Mouse (Mus musculus) hindbrain, embryonic 13.5 days (tissue): ENCODE results near the gene Kirrel3. TPM values are rescaled to one million over a fixed set of nuclear protein-coding genes. Genes with fewer than 3 reads are reported as not detected.

Experiments
- ATAC-seq: fragments of 200-750 bp; cut with Nextera tagmentation; 2 replicates; pipeline ENCODE4 v1.8.0; 2017; ENCODE audit warnings: moderate TSS enrichment; ENCODE audit not compliant: low FRiP score
- H3K27ac ChIP-seq: fragments of 300-500 bp; sonication (generic); 2 replicates; pipeline ENCODE4 v1.5.1; 2015; ENCODE audit warnings: inconsistent platforms, mild to moderate bottlenecking, moderate library complexity
- H3K27me3 ChIP-seq: fragments of 300-500 bp; sonication (generic); 2 replicates; pipeline ENCODE4 v1.6.1; 2015; ENCODE audit warnings: mild to moderate bottlenecking, inconsistent platforms
- H3K36me3 ChIP-seq: fragments of 300-500 bp; sonication (generic); 2 replicates; pipeline ENCODE4 v1.6.1; 2015; ENCODE audit warnings: mild to moderate bottlenecking, inconsistent platforms
- H3K4me1 ChIP-seq: fragments of 300-500 bp; sonication (generic); replicated peaks from 2 replicates; pipeline ENCODE4 v1.6.1; 2015; ENCODE audit warnings: inconsistent platforms
- H3K4me2 ChIP-seq: fragments of 300-500 bp; sonication (generic); 2 replicates; pipeline ENCODE4 v1.6.1; 2015; ENCODE audit warnings: inconsistent platforms, mild to moderate bottlenecking, moderate library complexity
- H3K4me3 ChIP-seq: fragments of 300-500 bp; sonication (generic); 2 replicates; pipeline ENCODE4 v1.5.1; 2015; ENCODE audit warnings: mild to moderate bottlenecking, inconsistent platforms
- H3K9ac ChIP-seq: fragments of 300-500 bp; sonication (generic); 2 replicates; pipeline ENCODE4 v1.6.1; 2015; ENCODE audit warnings: mild to moderate bottlenecking, inconsistent platforms
- H3K9me3 ChIP-seq: fragments of 300-500 bp; sonication (generic); 2 replicates; pipeline ENCODE4 v1.6.1; 2016; ENCODE audit warnings: inconsistent platforms
- WGBS: fragments of 180-500 bp; shearing (Covaris S2); methylation state at CpG from one replicate; pipeline ENCODE4 v1.1.7; 2015; 5-methylcytosine and 5-hydroxymethylcytosine counted together
- polyA plus RNA-seq: library from polyadenylated mRNA; unstranded; fragments of >200 nt; fragmentation: Nextera tagmentation; extraction: Ambion mirVana; gene quantifications from 2 replicates; pipeline ENCODE4 v1.2.1, GENCODE M21; 2015

Kirrel3 gene
- polyA plus RNA-seq, 1 experiment from 2014 or later = 26.2 TPM

DNA sequence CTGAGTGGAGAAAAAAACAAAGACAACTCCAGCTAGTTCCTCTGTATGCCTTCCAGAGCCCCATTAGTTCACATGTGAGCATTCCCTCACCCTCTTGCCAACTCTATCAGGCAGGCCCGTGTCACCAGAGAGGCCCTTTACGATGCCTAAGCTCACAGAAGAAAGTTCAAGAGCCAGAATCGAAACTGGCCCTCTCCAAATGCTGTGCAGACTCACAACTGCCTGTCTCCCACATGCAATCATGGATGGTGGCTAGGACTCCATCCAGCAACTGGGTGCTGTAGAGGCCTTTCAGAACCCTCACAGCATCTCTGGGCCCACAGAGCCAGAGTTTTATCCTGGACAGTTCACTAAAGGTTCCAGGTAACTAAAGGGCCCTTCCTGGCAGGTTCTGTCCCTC, 470.8 kb downstream of the Kirrel3 start:
- Histone ChIP-seq H3K4me1 (peaks cover 25% of the 10 kb centered on the region), H3K36me3 (no peaks in the 10 kb centered on the region), H3K27ac (no peak overlapping the region), H3K4me2 (no peak overlapping the region), H3K27me3 (no peaks in the 10 kb centered on the region), H3K9me3 (no peaks in the 10 kb centered on the region), H3K4me3 (no peak overlapping the region), H3K9ac (no peak overlapping the region)
- no peak for ATAC-seq
- WGBS = 83% methylated on average over 3 of the region's 3 CpGs

DNA sequence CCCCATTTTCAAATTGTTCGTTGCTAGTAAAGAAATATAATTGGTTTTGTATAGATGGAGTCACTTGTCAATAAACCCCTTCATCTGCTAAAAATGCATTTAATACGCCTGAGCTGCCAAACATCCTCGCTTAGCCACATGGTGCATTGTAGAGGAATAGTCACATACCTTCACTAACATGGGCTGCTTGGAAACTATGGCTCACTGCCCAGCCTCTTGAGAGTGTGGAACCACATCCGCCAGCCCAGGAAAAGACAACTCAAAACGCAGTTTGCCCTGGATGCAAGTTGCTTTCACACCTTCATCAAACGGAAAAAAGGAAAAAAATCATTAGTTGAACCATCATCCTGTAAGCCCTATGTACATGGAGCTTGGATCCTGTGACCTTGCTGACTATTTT, 472.0 kb downstream of the Kirrel3 start:
- WGBS = 72% methylated on average over 6 of the region's 6 CpGs
- ATAC-seq = no peak

DNA sequence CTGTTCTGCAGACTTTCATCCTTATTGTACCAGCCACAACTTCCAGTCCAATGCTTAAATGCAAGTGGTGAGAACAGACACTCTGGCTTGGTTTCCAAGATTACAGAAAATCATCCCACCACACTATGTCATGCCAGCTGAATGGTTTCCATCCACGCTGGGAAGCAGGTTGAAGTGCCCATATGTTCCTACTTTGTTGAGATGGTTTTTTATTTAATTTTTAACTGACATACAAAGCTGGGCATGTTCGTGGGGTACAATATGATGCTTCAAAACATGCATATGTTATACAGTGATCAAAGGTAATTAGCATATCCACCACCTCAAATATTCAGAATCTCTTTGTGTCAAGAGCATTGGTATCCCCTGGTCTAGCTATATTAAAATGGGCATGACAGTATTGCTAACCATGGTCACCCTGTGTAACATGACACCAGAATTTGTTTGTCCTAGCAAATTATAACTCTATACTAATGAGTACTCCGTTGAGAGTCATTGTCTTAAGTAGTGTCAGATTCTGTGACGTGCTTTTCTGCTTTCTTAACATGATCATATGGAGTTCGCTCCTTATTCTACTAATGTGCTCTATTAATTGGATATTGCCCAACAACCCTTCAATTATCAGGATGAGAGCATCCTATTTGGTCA, 472.6 kb downstream of the Kirrel3 start:
- H3K4me3 ChIP-seq = no peak overlapping the region
- no peak overlapping the region for H3K9ac ChIP-seq
- H3K27me3 ChIP-seq = no peaks in the 10 kb centered on the region
- ATAC-seq = no peak
- no peaks in the 10 kb centered on the region for H3K36me3 ChIP-seq
- no peak overlapping the region for H3K4me2 ChIP-seq
- H3K27ac ChIP-seq = no peak overlapping the region
- H3K9me3 ChIP-seq = no peaks in the 10 kb centered on the region
- H3K4me1 ChIP-seq = peaks cover 20% of the 10 kb centered on the region
- 78% methylated on average over 5 of the region's 5 CpGs for WGBS

More for the DNA sequence above, 472.0 kb downstream of the Kirrel3 start:
- peaks cover 24% of the 10 kb centered on the region for H3K4me1 ChIP-seq
- H3K27me3 ChIP-seq = no peaks in the 10 kb centered on the region
- H3K27ac ChIP-seq = no peak overlapping the region
- no peak overlapping the region for H3K9ac ChIP-seq
- H3K9me3 ChIP-seq = no peaks in the 10 kb centered on the region
- H3K4me3 ChIP-seq = no peak overlapping the region
- no peaks in the 10 kb centered on the region for H3K36me3 ChIP-seq
- H3K4me2 ChIP-seq = no peak overlapping the region

DNA sequence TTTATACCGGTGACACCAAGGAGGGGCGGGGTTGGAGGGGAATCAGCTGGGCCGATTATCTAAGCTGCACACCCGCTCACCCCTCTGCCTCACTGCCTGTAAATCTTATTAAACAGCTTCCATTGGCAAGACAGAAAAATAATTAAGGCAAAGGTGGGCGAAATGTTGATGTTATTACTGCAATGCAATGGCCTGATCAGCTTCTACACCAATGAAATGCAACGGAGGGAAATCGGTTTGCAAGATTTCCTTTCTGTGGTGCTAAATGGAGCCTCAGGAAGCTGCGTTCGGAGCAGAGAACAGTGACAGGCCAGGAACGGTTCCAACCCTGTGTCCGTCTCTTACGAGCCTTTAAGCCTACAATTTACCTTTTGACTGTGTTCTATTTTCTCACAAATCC, 475.0 kb downstream of the Kirrel3 start:
- Histone ChIP-seq H3K27me3 (no peaks in the 10 kb centered on the region), H3K27ac (peak overlapping the region; percentile 20; the same call in 1 of the 2 replicates)

DNA sequence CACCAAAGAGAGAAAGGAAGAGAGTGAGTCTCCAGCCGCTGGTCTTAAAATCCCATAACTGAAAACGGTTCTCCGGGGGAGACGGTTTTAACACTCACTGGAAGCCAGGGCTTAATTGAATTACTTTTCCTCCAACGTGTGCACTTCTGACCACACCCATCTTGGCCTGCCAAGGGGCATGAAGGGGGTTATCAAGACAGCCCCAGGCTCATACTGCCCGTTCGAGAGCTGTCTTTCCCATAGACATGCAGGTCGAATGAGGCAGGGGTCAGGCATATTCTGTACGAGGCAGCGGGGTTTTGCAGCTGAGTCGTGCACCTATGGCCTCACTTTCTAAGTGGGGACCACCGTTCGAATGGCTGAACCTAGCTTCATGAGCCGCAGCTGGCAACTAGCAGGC, 475.5 kb downstream of the Kirrel3 start:
- 73% methylated on average over 14 of the region's 14 CpGs for WGBS
- Histone ChIP-seq H3K4me3 (no peak overlapping the region), H3K9me3 (no peaks in the 10 kb centered on the region), H3K4me1 (peaks cover 41% of the 10 kb centered on the region), H3K9ac (no peak overlapping the region), H3K27ac (no peak overlapping the region; the same call in 1 of the 2 replicates), H3K4me2 (no peak overlapping the region), H3K27me3 (no peaks in the 10 kb centered on the region), H3K36me3 (no peaks in the 10 kb centered on the region)
- no peak for ATAC-seq

More for the DNA sequence above, 475.0 kb downstream of the Kirrel3 start:
- no peaks in the 10 kb centered on the region for H3K36me3 ChIP-seq
- WGBS = 71% methylated on average over 12 of the region's 12 CpGs
- no peak for ATAC-seq
- no peaks in the 10 kb centered on the region for H3K9me3 ChIP-seq
- H3K9ac ChIP-seq = no peak overlapping the region
- H3K4me3 ChIP-seq = no peak overlapping the region
- no peak overlapping the region for H3K4me2 ChIP-seq
- peaks cover 40% of the 10 kb centered on the region for H3K4me1 ChIP-seq

DNA sequence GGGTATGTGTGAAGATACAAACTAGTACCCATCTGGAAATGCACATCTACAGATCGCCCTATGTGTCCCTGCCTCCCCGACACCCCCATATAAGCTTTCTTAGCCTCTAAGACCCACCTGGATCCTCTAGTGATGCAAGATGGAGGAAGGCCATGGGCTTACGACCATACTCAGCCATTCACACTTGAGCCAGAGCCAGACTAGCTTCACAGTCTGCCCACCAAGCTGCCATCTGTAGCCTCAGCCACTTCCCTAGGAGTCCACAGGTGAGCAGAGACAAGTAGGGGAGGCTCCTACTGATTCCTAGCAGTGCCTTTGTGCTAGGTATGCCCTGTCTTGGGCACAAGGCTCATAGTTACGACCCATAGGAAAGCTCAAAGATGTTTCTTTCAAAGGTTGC, 476.6 kb downstream of the Kirrel3 start:
- WGBS = 91% methylated on average over 4 of the region's 4 CpGs
- Histone ChIP-seq H3K36me3 (no peaks in the 10 kb centered on the region), H3K27ac (no peak overlapping the region), H3K9me3 (no peaks in the 10 kb centered on the region), H3K9ac (no peak overlapping the region), H3K4me1 (peaks cover 44% of the 10 kb centered on the region), H3K4me2 (no peak overlapping the region), H3K4me3 (no peak overlapping the region), H3K27me3 (no peaks in the 10 kb centered on the region)
- no peak for ATAC-seq

DNA sequence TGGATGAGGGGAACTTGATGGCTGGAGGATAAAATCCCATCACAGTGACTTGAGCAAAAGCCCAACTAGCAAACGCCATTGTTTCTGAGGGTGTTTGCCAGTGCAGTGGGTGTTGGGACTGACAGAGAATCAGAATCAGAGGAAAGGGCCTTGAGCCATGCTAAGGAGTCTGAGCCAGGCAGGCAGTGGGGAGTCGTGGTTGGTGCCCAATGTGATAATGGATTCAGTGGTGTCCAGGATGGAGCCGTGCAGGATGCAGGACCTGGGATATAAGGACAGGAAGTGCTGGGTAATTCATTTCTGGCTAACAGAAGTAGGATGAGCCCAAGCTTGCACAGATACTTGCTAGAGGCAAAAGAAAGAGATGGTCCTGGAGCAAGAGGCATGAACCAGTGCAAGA, 477.9 kb downstream of the Kirrel3 start:
- 85% methylated on average over 3 of the region's 3 CpGs for WGBS
- no peaks in the 10 kb centered on the region for H3K9me3 ChIP-seq
- no peak overlapping the region for H3K4me3 ChIP-seq
- H3K4me1 ChIP-seq = peaks cover 52% of the 10 kb centered on the region
- peak overlapping the region; percentile 79 for H3K27ac ChIP-seq
- ATAC-seq = no peak
- H3K27me3 ChIP-seq = no peaks in the 10 kb centered on the region
- H3K4me2 ChIP-seq = no peak overlapping the region
- H3K36me3 ChIP-seq = no peaks in the 10 kb centered on the region
- no peak overlapping the region for H3K9ac ChIP-seq

DNA sequence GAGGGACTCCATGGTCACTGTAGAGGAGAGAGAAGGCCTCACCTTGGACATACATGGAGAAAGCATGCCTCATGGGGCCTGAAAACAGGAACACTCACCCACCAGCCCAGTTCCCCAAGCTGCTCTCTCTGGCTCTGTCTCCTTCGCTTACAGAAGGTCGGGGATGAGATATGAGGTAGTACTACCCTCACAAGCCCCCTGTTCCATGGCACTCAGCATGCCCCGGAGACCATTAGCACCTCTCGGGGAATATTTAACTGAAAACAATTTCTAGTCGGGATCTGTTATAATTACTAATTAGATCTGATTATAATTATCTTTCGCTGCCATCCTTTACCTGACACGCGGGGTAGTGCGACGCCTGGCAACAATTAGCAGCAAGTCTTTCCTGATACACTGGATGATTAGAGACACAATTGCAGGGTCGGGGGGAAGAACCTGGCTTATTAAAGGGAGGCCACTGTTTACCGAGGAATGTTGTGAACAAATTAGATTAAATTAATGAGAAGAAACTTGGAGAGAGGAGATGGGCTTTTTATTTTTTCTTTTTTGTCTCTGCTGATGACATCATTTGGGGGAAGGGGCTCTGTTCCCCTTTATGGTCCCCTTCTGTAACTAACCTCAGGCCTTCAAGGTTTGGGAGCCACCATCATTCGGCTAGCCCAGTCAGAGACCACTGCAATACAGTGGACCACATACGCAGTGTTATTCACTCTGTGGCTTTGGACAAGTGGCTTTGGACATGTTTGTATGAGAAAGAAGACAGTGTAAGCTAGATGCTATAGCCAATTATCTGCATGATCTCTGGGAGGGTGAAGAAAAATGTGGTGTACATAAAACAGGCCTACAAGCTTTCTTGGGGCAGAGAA, 478.7 kb downstream of the Kirrel3 start:
- H3K4me2 ChIP-seq = no peak overlapping the region
- peak overlapping the region; percentile 79 for H3K27ac ChIP-seq
- 0 out of 2 replicates have a peak, but pooled peaks have one; percentile 30 for ATAC-seq
- H3K9me3 ChIP-seq = no peaks in the 10 kb centered on the region
- WGBS = 49% methylated on average over 14 of the region's 14 CpGs
- H3K36me3 ChIP-seq = no peaks in the 10 kb centered on the region
- no peak overlapping the region for H3K9ac ChIP-seq
- no peak overlapping the region for H3K4me3 ChIP-seq
- peaks cover 52% of the 10 kb centered on the region for H3K4me1 ChIP-seq
- H3K27me3 ChIP-seq = no peaks in the 10 kb centered on the region

DNA sequence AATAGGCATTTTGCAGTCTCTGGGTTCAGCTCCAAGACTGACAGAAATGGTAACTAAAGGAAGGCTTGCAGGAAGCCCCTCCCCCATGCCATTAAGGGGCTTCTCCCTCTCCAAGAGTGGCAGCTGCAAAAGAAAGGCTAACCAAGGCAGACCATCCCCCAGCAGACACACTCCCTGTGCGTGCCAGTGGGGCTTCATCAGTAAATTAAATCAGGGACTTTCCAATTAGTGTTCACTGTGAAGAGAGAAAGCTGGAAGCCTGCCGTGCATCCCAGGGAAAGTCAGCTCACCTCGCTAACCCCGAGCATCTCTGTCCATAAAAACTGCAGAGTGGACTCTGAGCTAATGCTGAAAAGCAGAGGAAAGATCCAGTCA, 479.3 kb downstream of the Kirrel3 start:
- peak overlapping the region; percentile 79 for H3K27ac ChIP-seq
- H3K27me3 ChIP-seq = no peaks in the 10 kb centered on the region
- no peak overlapping the region for H3K9ac ChIP-seq
- WGBS = 4% methylated on average over 4 of the region's 4 CpGs
- no peak overlapping the region for H3K4me2 ChIP-seq
- no peaks in the 10 kb centered on the region for H3K9me3 ChIP-seq
- no peaks in the 10 kb centered on the region for H3K36me3 ChIP-seq
- H3K4me3 ChIP-seq = no peak overlapping the region
- H3K4me1 ChIP-seq = peaks cover 52% of the 10 kb centered on the region
- ATAC-seq = peak; percentile 76

DNA sequence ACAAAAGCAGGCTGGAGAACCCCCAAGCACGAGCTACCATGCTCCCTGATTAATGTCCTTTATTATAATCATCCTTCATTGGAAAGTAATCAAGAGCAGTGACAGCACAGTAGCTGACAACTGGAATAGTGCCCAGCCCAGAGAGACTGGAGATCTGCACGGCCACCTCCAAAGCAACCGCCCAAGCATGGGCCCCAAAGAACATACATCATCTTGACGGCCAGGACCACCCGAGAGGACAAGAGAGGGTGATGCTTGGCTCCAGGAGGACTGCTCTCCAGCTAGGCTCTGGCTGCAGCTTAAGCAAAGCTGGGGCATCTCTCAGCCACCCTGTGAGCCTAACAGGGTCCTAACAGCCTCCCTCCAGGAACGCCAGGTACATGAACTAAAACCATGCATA, 482.1 kb downstream of the Kirrel3 start:
- Histone ChIP-seq H3K36me3 (no peaks in the 10 kb centered on the region), H3K4me1 (peaks cover 38% of the 10 kb centered on the region), H3K9me3 (no peaks in the 10 kb centered on the region), H3K27me3 (0 out of 2 replicates have a peak, but pooled peaks cover 3% of the 10 kb centered on the region), H3K9ac (no peak overlapping the region), H3K27ac (no peak overlapping the region), H3K4me3 (no peak overlapping the region), H3K4me2 (no peak overlapping the region)
- WGBS = 33% methylated on average over 6 of the region's 6 CpGs
- no peak for ATAC-seq

DNA sequence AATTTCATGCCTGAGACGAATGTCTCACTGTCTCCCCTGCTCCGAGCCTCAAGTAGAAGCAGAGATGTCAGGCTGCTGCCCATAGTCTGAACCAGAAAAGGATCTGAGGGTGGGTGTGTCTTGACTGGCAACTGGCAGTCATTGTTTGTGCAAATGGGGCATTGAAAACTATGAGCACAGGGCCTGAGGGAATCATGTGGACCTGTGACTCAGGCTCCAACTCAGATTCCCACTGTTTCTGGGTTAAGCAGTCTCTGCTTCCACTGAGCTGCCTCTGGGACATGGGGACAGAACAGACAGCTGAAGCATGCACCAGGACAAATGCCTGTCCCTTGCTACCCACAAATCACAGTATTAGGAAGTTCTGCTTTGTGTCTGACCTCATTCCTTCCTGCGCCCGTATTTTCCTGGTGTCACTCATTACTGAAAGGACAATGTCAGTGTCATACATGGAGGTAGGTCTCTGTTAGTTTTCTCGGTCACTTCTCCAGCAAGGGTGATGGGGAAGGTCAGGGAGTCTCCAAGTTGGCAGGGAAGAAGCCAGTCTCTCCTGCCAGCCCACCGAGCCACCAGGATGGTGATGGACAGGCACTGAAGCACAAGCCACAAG, 484.3 kb downstream of the Kirrel3 start:
- Histone ChIP-seq H3K9ac (no peak overlapping the region), H3K27ac (no peak overlapping the region)
- no peak for ATAC-seq

DNA sequence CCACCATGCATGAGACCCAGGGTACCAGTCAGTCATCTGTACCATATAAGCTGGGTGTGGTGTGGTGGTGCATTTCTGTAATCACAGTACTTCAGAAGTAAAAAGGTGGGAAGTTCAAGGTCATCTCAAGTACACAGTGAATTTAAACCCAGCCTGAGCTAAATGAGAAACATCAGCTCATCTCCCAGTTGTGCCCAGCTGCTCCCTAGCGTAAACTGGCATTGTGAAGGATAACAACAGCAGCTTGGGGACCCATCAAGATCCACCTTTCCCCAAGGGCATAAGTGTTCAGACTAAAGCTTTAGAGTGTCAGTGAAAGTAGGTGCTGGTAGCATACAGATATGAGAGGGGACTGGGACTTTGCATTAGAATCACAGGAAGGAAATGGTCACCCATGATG, 488.6 kb downstream of the Kirrel3 start:
- Histone ChIP-seq H3K9ac (no peak overlapping the region), H3K27me3 (0 out of 2 replicates have a peak, but pooled peaks cover 3% of the 10 kb centered on the region), H3K4me3 (no peak overlapping the region), H3K9me3 (no peaks in the 10 kb centered on the region), H3K4me2 (no peak overlapping the region), H3K4me1 (no peaks in the 10 kb centered on the region), H3K36me3 (no peaks in the 10 kb centered on the region), H3K27ac (no peak overlapping the region)
- 97% methylated on average over 1 of the region's 1 CpGs for WGBS
- no peak for ATAC-seq

More for the DNA sequence above, 484.3 kb downstream of the Kirrel3 start:
- no peak overlapping the region for H3K4me2 ChIP-seq
- peaks cover 20% of the 10 kb centered on the region for H3K4me1 ChIP-seq
- no peaks in the 10 kb centered on the region for H3K9me3 ChIP-seq
- H3K36me3 ChIP-seq = no peaks in the 10 kb centered on the region
- 72% methylated on average over 6 of the region's 6 CpGs for WGBS
- 0 out of 2 replicates have a peak, but pooled peaks cover 3% of the 10 kb centered on the region for H3K27me3 ChIP-seq
- H3K4me3 ChIP-seq = no peak overlapping the region
